Mouse (Mus musculus) testis, adult 2 months (tissue): Measurements from ENCODE around the gene Thrap3.

Source experiments
- CTCF ChIP-seq: fragments of 200-500 bp; IDR thresholded peaks from 2 replicates; pipeline ENCODE4 v1.5.1; 2012; ENCODE audit warnings: low read depth, mild to moderate bottlenecking, inconsistent platforms, low read length, moderate library complexity; ENCODE audit not compliant: control insufficient read depth, insufficient read depth, insufficient replicate concordance
- POLR2A ChIP-seq: fragments of 200-500 bp; IDR thresholded peaks from 2 replicates; pipeline ENCODE4 v1.6.1; 2012; ENCODE audit warnings: low read depth, mild to moderate bottlenecking, inconsistent platforms, low read length, moderate library complexity; ENCODE audit not compliant: control insufficient read depth

GRCm38 (mm10) chr4:126239862-126240475 lies 37.4 kb upstream of the Thrap3 start:
- TF ChIP-seq POLR2A = no peak
- no peak for TF ChIP-seq CTCF
